Mouse (Mus musculus) liver, embryonic 14.5 days (tissue): ENCODE results near the gene Actr1a. TPM values are rescaled to one million over a fixed set of nuclear protein-coding genes. Genes with fewer than 3 reads are reported as not detected.

Source experiments
- ATAC-seq: fragments of 200-750 bp; cut with Nextera tagmentation; 2 replicates; pipeline ENCODE4 v1.8.0; 2017; ENCODE audit warnings: moderate number of reproducible peaks, mild to moderate bottlenecking, moderate library complexity; ENCODE audit not compliant: insufficient read depth
- DNase-seq, 3 experiments: peaks; one replicate each; pipeline ENCODE4 v3.0.0-alpha.2; 2012 to 2013; ENCODE audit warnings: low read depth in 3 of 3, low spot score in 3 of 3
- H3K27ac ChIP-seq: fragments of 300-500 bp; sonication (generic); 2 replicates; pipeline ENCODE4 v1.5.1; 2014; ENCODE audit warnings: moderate library complexity, mild to moderate bottlenecking, control low read depth, inconsistent platforms
- H3K27me3 ChIP-seq: fragments of 300-500 bp; sonication (generic); 2 replicates; pipeline ENCODE4 v1.6.1; 2014; ENCODE audit warnings: mild to moderate bottlenecking, low read length, moderate library complexity; ENCODE audit not compliant: control insufficient read depth, insufficient read depth
- H3K36me3 ChIP-seq: fragments of 300-500 bp; sonication (generic); replicated peaks from 2 replicates; pipeline ENCODE4 v1.6.1; 2014; ENCODE audit warnings: low read depth; ENCODE audit not compliant: control insufficient read depth, insufficient read depth
- H3K4me1 ChIP-seq, 2 experiments: fragments of 200-500 bp in 1 of 2; fragments of 300-500 bp in 1 of 2; sonication (generic) in 1 of 2; replicated peaks; 2 replicates each; pipeline ENCODE4 v1.6.1; 2012 to 2014; ENCODE audit warnings: antibody characterized with exemption in 1 of 2, inconsistent platforms in 1 of 2, low read length in 1 of 2; ENCODE audit not compliant: control insufficient read depth in 2 of 2, insufficient read depth in 2 of 2
- H3K4me2 ChIP-seq: fragments of 300-500 bp; sonication (generic); 2 replicates; pipeline ENCODE4 v1.6.1; 2014; ENCODE audit warnings: low read depth, mild to moderate bottlenecking, control low read depth, moderate library complexity
- H3K4me3 ChIP-seq, 2 experiments: fragments of 200-500 bp in 1 of 2; fragments of 300-500 bp in 1 of 2; sonication (generic) in 1 of 2; 2 replicates each; pipeline ENCODE4 v1.5.1; 2012 to 2014; ENCODE audit warnings: low read depth in 2 of 2, low read length in 2 of 2, mild to moderate bottlenecking in 2 of 2, control low read depth in 1 of 2, inconsistent platforms in 1 of 2, moderate library complexity in 1 of 2; ENCODE audit not compliant: insufficient read depth in 1 of 2
- H3K9ac ChIP-seq: fragments of 300-500 bp; sonication (generic); replicated peaks from 2 replicates; pipeline ENCODE4 v1.6.1; 2014; ENCODE audit warnings: mild to moderate bottlenecking, control low read depth, moderate library complexity
- H3K9me3 ChIP-seq: fragments of 300-500 bp; sonication (generic); 2 replicates; pipeline ENCODE4 v1.6.1; 2016; ENCODE audit warnings: low read length, mixed read lengths; ENCODE audit not compliant: control insufficient read depth
- CTCF ChIP-seq: IDR thresholded peaks from 2 replicates; pipeline ENCODE4 v1.5.1; 2016; ENCODE audit warnings: antibody characterized with exemption, low read depth, control low read depth
- EP300 ChIP-seq: IDR thresholded peaks from 2 replicates; pipeline ENCODE4 v1.6.1; 2016; ENCODE audit warnings: antibody characterized with exemption, low read depth
- WGBS: fragments of 180-500 bp; shearing (Covaris S2); extraction: QIAGEN DNeasy Blood & Tissue Kit; methylation state at CpG from one replicate; pipeline ENCODE4 v1.1.7; 2014; ENCODE audit not compliant: insufficient replicate concordance; 5-methylcytosine and 5-hydroxymethylcytosine counted together
- polyA plus RNA-seq, 2 experiments: library from polyadenylated mRNA; depleted of rRNA in 1 of 2; stranded (reverse) in 1 of 2; unstranded in 1 of 2; fragments of >200 nt; fragmentation: Nextera tagmentation in 1 of 2; extraction: Ambion mirVana in 1 of 2; gene quantifications; 2 replicates each; pipeline versions ENCODE4 v1.2.1 to v1.2.3; 2012 to 2014

Actr1a gene
- polyA plus RNA-seq, 2 experiments: 28.1 to 47.0 TPM

- no peak for ATAC-seq
- Histone ChIP-seq H3K36me3 (peaks cover 2% of the 10 kb centered on the region; the same call in 1 of the 2 replicates), H3K4me1 (peaks cover 4 to 12% of the 10 kb centered on the region in 2 experiments; a peak in 3 of 4 replicates), H3K4me3 (no peak overlapping the region), H3K9me3 (no peaks in the 10 kb centered on the region), H3K9ac (no peak overlapping the region), H3K4me2 (no peak overlapping the region), H3K27me3 (no peaks in the 10 kb centered on the region), H3K27ac (no peak overlapping the region)
- DNase-seq: no peak
- TF ChIP-seq EP300: no peak
- 67% methylated on average over 7 of the region's 7 CpGs for WGBS
Observed at GRCm38 (mm10) chr19:46400558-46400957, 5.0 kb upstream of the Actr1a start.

GRCm38 (mm10) chr19:46399886-46400285, 4.3 kb upstream of the Actr1a start:
- H3K27ac ChIP-seq: no peak overlapping the region
- 82% methylated on average over 7 of the region's 7 CpGs for WGBS
- H3K27me3 ChIP-seq: no peaks in the 10 kb centered on the region
- DNase-seq: no peak
- TF ChIP-seq EP300: no peak
- TF ChIP-seq CTCF: no peak
- no peak for ATAC-seq
- H3K9ac ChIP-seq: no peak overlapping the region
- H3K36me3 ChIP-seq: peaks cover 2% of the 10 kb centered on the region; the same call in 1 of the 2 replicates
- H3K4me1 ChIP-seq: peaks cover 4 to 12% of the 10 kb centered on the region in 2 experiments; a peak in 3 of 4 replicates
- no peak overlapping the region for H3K4me3 ChIP-seq
- H3K9me3 ChIP-seq: no peaks in the 10 kb centered on the region
- H3K4me2 ChIP-seq: no peak overlapping the region

GRCm38 (mm10) chr19:46399372-46399771, 3.8 kb upstream of the Actr1a start:
- peaks cover 2% of the 10 kb centered on the region; the same call in 1 of the 2 replicates for H3K36me3 ChIP-seq
- no peak overlapping the region for H3K9ac ChIP-seq
- TF ChIP-seq EP300 (no peak), CTCF (no peak)
- no peak overlapping the region for H3K4me2 ChIP-seq
- ATAC-seq (no peak), DNase-seq (no peak)
- no peaks in the 10 kb centered on the region for H3K27me3 ChIP-seq
- no peaks in the 10 kb centered on the region for H3K9me3 ChIP-seq
- H3K27ac ChIP-seq: no peak overlapping the region
- 85% methylated on average over 6 of the region's 6 CpGs for WGBS
- no peak overlapping the region for H3K4me3 ChIP-seq
- peaks cover 7 to 15% of the 10 kb centered on the region in 2 experiments for H3K4me1 ChIP-seq

GRCm38 (mm10) chr19:46398401-46398800, 2.9 kb upstream of the Actr1a start:
- peaks cover 11 to 21% of the 10 kb centered on the region in 2 experiments for H3K4me1 ChIP-seq
- H3K9me3 ChIP-seq: no peaks in the 10 kb centered on the region
- H3K27ac ChIP-seq: no peak overlapping the region
- TF ChIP-seq CTCF: no peak
- TF ChIP-seq EP300: no peak
- no peak overlapping the region for H3K4me3 ChIP-seq
- DNase-seq (no peak), ATAC-seq (no peak)
- H3K9ac ChIP-seq: no peak overlapping the region
- peaks cover 2% of the 10 kb centered on the region; the same call in 1 of the 2 replicates for H3K36me3 ChIP-seq
- H3K4me2 ChIP-seq: no peak overlapping the region; the same call in 1 of the 2 replicates
- no peaks in the 10 kb centered on the region for H3K27me3 ChIP-seq
- 56% methylated on average over 3 of the region's 3 CpGs for WGBS

DNA sequence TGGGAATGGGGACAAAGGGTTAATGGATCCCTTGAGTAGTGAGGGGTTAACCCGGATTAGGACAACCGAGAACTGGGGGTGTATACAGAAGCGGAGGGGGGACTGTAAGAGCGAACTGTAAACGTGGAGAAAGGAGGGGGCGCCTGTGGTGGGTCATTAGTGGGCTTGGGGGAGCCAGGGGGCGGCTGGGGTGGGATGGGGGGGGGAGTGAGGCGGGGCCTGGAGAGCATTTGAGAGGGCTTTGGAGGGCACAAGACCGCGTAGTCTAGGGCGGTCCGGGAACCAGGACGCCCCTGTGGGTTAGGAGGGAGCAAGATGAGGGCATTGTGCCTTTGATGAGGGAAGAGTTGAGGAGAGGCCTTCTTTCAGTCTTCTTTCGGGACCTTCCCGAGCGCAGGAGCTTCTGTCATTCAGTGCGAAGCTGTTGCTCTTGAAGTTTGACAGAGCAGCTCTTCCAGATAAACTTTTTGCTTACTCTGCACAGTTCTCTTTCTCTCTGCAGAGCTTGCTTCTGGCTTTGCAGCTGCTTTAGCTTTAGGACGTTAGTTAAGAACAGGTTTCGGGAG, 2.0 kb upstream of the Actr1a start:
- ATAC-seq: no peak
- no peak for TF ChIP-seq CTCF
- TF ChIP-seq EP300: no peak
- Histone ChIP-seq H3K4me3 (peak overlapping the region; percentile 67 to 87), H3K27me3 (no peaks in the 10 kb centered on the region), H3K36me3 (peaks cover 2% of the 10 kb centered on the region; the same call in 1 of the 2 replicates), H3K9ac (peak overlapping the region; percentile 77), H3K27ac (no peak overlapping the region), H3K4me2 (peak overlapping the region; percentile 98), H3K9me3 (no peaks in the 10 kb centered on the region), H3K4me1 (peaks cover 11 to 21% of the 10 kb centered on the region in 2 experiments)
- DNase-seq: no peak
- 5% methylated on average over 19 of the region's 19 CpGs for WGBS
